Mouse (Mus musculus): ENCODE results near the gene Slc26a3. TPM values are rescaled to one million over a fixed set of nuclear protein-coding genes. Genes with fewer than 3 reads are reported as not detected.
A peak's percentile ranks its signal among the peaks of the same experiment; 100 is the strongest.
"Not testable (repeated sequence)": the region's sequence is repeated elsewhere in the genome, so short reads cannot be mapped to it uniquely, and the experiment has no call there.

Gene Slc26a3
- polyA plus RNA-seq, 1 experiment from 2014 or later, result not detected

DNA sequence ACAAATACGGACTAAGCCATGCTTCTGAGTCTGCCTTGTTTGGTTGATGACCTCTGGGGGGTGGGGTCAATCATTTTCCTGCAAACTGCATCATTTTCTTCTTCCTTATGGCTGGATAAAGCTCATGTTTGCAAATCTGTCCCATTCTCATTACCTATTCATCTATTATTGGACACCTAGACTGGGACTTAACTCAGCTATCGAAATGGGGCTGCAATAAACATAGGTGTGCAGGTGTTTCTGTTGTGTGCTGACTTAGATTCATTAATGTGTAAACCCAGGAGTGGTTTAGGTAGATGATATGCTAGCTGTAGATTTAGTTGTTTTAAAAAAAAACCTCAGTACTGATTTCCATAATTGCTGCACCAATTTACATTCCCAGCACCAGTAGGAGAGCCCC, 48.9 kb downstream of the Slc26a3 start:
- Histone ChIP-seq H3K36me3 (replicated peaks; ENCODE audit: control insufficient read depth, insufficient read depth, low read depth, low read length) (no peaks in the 10 kb centered on the region), H3K4me2 (ENCODE audit: low read depth, low read length) (no peak overlapping the region), H3K27me3 (ENCODE audit: control insufficient read depth, insufficient read depth, low read length) (no peaks in the 10 kb centered on the region), H3K4me1 (ENCODE audit: control insufficient read depth, insufficient read depth, low read length) (no peaks in the 10 kb centered on the region), H3K9ac (replicated peaks; ENCODE audit: low read length) (no peak overlapping the region), H3K27ac (replicated peaks; ENCODE audit: low read depth, low read length) (no peak overlapping the region), H3K4me3 (ENCODE audit: low read depth, low read length) (no peak overlapping the region), H3K9me3 (replicated peaks; ENCODE audit: control insufficient read depth, low read length) (no peaks in the 10 kb centered on the region)
- ATAC-seq (replicated peaks; ENCODE audit: insufficient number of reproducible peaks, low FRiP score, low TSS enrichment, low read depth), result no peak
- 66% methylated on average over 2 of the region's 2 CpGs for WGBS
- no peak for DNase-seq (ENCODE audit: low spot score)

DNA sequence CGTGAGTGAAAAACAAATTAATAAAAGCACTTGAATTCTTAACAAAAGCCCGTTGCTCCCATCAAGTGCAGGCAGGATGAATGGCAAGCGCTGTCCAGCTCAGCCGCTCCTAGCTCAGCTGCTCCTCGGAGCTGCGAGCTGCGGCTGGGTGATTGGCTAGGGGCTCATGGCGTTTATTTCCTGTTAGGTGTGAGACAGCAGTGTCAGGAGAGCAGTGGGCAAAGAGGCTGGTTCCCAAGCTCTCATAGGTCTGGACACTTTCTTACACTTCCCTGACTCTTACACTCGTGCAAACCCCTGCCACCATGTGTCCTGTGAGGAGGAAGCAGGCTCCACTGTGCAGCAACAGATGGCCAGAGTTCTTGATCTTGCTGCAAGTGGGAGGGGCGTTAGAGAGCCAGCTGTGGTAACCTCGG, 53.5 kb downstream of the Slc26a3 start:
- Histone ChIP-seq H3K36me3 (replicated peaks; ENCODE audit: control insufficient read depth, insufficient read depth, low read depth, low read length) (no peaks in the 10 kb centered on the region), H3K27ac (replicated peaks; ENCODE audit: low read depth, low read length) (no peak overlapping the region), H3K27me3 (ENCODE audit: control insufficient read depth, insufficient read depth, low read length) (no peaks in the 10 kb centered on the region), H3K4me3 (ENCODE audit: low read depth, low read length) (no peak overlapping the region), H3K9me3 (replicated peaks; ENCODE audit: control insufficient read depth, low read length) (no peaks in the 10 kb centered on the region), H3K9ac (replicated peaks; ENCODE audit: low read length) (no peak overlapping the region), H3K4me1 (ENCODE audit: control insufficient read depth, insufficient read depth, low read length) (no peaks in the 10 kb centered on the region; the same call in 1 of the 2 replicates), H3K4me2 (ENCODE audit: low read depth, low read length) (peak overlapping the region; percentile 29; the same call in 1 of the 2 replicates)
- WGBS, result 3% methylated on average over 11 of the region's 11 CpGs
- ATAC-seq (replicated peaks; ENCODE audit: insufficient number of reproducible peaks, low FRiP score, low TSS enrichment, low read depth) (peak; percentile 70; the same call in 1 of the 2 replicates), DNase-seq (ENCODE audit: low spot score) (peak; percentile 83)

DNA sequence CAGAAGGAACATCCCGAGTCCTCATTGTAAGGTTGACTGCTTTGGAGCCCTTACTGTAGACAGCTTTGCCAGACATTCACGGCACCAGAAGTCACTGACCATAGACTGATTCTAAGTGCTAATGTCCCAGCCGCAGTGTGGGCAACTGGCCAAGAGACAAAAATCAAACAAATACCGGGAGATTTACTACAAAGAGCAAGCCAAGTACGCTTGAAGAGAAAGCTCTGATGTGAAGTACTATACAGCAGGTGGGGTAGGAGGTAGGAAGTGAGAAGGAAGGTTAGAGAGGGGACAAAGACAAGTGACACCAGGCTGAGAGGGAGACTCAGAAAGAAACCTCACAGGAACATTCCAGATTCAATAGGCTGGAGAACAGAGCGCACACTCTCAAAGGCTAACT, 54.2 kb downstream of the Slc26a3 start:
- no peaks in the 10 kb centered on the region for H3K27me3 ChIP-seq (ENCODE audit: control insufficient read depth, insufficient read depth, low read length)
- no peaks in the 10 kb centered on the region for H3K9me3 ChIP-seq (replicated peaks; ENCODE audit: control insufficient read depth, low read length)
- no peak overlapping the region for H3K4me3 ChIP-seq (ENCODE audit: low read depth, low read length)
- no peaks in the 10 kb centered on the region; the same call in 1 of the 2 replicates for H3K4me1 ChIP-seq (ENCODE audit: control insufficient read depth, insufficient read depth, low read length)
- WGBS, result 86% methylated on average over 6 of the region's 6 CpGs
- no peak overlapping the region for H3K27ac ChIP-seq (replicated peaks; ENCODE audit: low read depth, low read length)
- no peak for DNase-seq (ENCODE audit: low spot score)
- no peak for ATAC-seq (replicated peaks; ENCODE audit: insufficient number of reproducible peaks, low FRiP score, low TSS enrichment, low read depth)
- H3K4me2 ChIP-seq (ENCODE audit: low read depth, low read length), result no peak overlapping the region
- H3K9ac ChIP-seq (replicated peaks; ENCODE audit: low read length), result no peak overlapping the region
- H3K36me3 ChIP-seq (replicated peaks; ENCODE audit: control insufficient read depth, insufficient read depth, low read depth, low read length), result no peaks in the 10 kb centered on the region

DNA sequence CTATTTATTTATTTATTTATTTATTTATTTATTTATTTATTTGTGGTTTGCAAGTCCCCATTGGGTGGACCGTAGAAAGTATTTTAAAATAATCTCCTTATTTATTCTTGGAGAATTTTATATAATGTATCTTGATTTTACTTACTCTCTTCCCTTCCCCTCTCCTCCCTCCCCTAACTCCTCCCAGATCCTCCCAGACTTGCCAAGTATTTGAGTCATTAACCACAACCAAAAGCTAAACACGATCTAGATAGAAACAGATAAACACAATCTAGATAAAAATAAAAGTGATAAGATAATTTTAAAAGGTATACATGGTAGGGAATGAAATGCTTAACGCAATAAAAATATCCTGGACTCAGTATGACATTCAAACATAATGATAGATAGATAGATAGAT, 58.7 kb downstream of the Slc26a3 start:
- Histone ChIP-seq H3K4me2 (ENCODE audit: low read depth, low read length) (no peak overlapping the region), H3K27ac (replicated peaks; ENCODE audit: low read depth, low read length) (no peak overlapping the region), H3K27me3 (ENCODE audit: control insufficient read depth, insufficient read depth, low read length) (no peaks in the 10 kb centered on the region), H3K9ac (replicated peaks; ENCODE audit: low read length) (no peak overlapping the region), H3K4me1 (ENCODE audit: control insufficient read depth, insufficient read depth, low read length) (no peaks in the 10 kb centered on the region; the same call in 1 of the 2 replicates), H3K4me3 (ENCODE audit: low read depth, low read length) (no peak overlapping the region), H3K36me3 (replicated peaks; ENCODE audit: control insufficient read depth, insufficient read depth, low read depth, low read length) (no peaks in the 10 kb centered on the region), H3K9me3 (replicated peaks; ENCODE audit: control insufficient read depth, low read length) (no peaks in the 10 kb centered on the region)
- DNase-seq (ENCODE audit: low spot score) (no peak), ATAC-seq (replicated peaks; ENCODE audit: insufficient number of reproducible peaks, low FRiP score, low TSS enrichment, low read depth) (no peak)
- 93% methylated on average over 3 of the region's 3 CpGs for WGBS

DNA sequence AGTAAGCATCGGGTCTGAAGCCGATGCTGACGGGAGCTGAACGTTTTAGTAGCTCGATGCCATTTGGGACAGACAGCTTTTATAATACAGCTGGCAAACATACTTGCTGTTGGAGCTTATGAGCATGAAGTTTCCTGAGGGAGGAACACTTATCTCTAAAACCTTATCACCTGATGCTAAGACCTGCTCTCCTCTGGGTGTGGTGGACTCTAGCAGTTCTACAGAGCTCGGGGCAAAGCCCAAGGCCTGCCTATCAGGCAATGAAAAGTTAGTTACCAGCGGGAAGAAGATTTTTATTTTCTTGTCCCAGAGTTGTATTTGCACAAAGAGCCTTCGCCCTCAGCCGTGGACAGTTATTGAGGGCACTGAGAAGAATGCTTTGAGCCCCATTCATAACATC, 65.6 kb downstream of the Slc26a3 start:
- no peak overlapping the region for H3K27ac ChIP-seq (replicated peaks; ENCODE audit: low read depth, low read length)
- H3K27me3 ChIP-seq (ENCODE audit: control insufficient read depth, insufficient read depth, low read length), result no peaks in the 10 kb centered on the region
- H3K4me1 ChIP-seq (ENCODE audit: control insufficient read depth, insufficient read depth, low read length), result no peaks in the 10 kb centered on the region
- ATAC-seq (replicated peaks; ENCODE audit: insufficient number of reproducible peaks, low FRiP score, low TSS enrichment, low read depth), result no peak
- 83% methylated on average over 9 of the region's 9 CpGs for WGBS
- no peak for DNase-seq (ENCODE audit: low spot score)
- H3K9me3 ChIP-seq (replicated peaks; ENCODE audit: control insufficient read depth, low read length), result no peaks in the 10 kb centered on the region
- no peak overlapping the region for H3K4me2 ChIP-seq (ENCODE audit: low read depth, low read length)
- no peak overlapping the region for H3K4me3 ChIP-seq (ENCODE audit: low read depth, low read length)
- no peaks in the 10 kb centered on the region for H3K36me3 ChIP-seq (replicated peaks; ENCODE audit: control insufficient read depth, insufficient read depth, low read depth, low read length)
- H3K9ac ChIP-seq (replicated peaks; ENCODE audit: low read length), result no peak overlapping the region

DNA sequence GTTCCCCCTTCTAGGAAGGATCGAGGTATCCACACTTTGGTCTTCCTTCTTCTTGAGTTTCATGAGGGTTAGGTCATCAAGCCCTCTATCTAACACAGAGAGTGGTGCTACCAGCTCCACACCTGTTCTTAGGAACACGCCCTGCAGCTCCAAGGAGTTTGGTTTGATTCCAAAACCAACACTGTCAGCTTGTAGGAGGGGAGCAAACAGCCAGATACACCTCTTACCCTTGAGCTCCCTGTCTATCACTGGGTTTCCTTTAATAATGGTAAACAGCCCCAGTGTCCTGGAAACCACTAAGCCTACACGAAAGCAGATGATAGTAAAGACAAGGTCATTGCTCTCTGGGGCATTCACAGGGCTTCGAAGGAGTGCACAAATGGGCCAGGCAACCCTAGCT, 67.8 kb downstream of the Slc26a3 start:
- Histone ChIP-seq H3K36me3 (replicated peaks; ENCODE audit: control insufficient read depth, insufficient read depth, low read depth, low read length) (no peaks in the 10 kb centered on the region), H3K27ac (replicated peaks; ENCODE audit: low read depth, low read length) (no peak overlapping the region), H3K27me3 (ENCODE audit: control insufficient read depth, insufficient read depth, low read length) (no peaks in the 10 kb centered on the region), H3K9ac (replicated peaks; ENCODE audit: low read length) (no peak overlapping the region), H3K4me3 (ENCODE audit: low read depth, low read length) (no peak overlapping the region), H3K4me1 (ENCODE audit: control insufficient read depth, insufficient read depth, low read length) (no peaks in the 10 kb centered on the region), H3K4me2 (ENCODE audit: low read depth, low read length) (no peak overlapping the region), H3K9me3 (replicated peaks; ENCODE audit: control insufficient read depth, low read length) (no peaks in the 10 kb centered on the region)
- ATAC-seq (replicated peaks; ENCODE audit: insufficient number of reproducible peaks, low FRiP score, low TSS enrichment, low read depth), result no peak
- DNase-seq (ENCODE audit: low spot score), result no peak
- 75% methylated on average over 4 of the region's 4 CpGs for WGBS

GRCm38 (mm10) chr12:31460270-31460669, 69.6 kb downstream of the Slc26a3 start:
- not testable (repeated sequence) for H3K9me3 ChIP-seq (replicated peaks; ENCODE audit: control insufficient read depth, low read length); H3K9ac ChIP-seq (replicated peaks; ENCODE audit: low read length); H3K27me3 ChIP-seq (ENCODE audit: control insufficient read depth, insufficient read depth, low read length); H3K4me1 ChIP-seq (ENCODE audit: control insufficient read depth, insufficient read depth, low read length); ATAC-seq (replicated peaks; ENCODE audit: insufficient number of reproducible peaks, low FRiP score, low TSS enrichment, low read depth); DNase-seq (ENCODE audit: low spot score); H3K36me3 ChIP-seq (replicated peaks; ENCODE audit: control insufficient read depth, insufficient read depth, low read depth, low read length); H3K27ac ChIP-seq (replicated peaks; ENCODE audit: low read depth, low read length); H3K4me3 ChIP-seq (ENCODE audit: low read depth, low read length); H3K4me2 ChIP-seq (ENCODE audit: low read depth, low read length)
- 44% methylated on average over 3 of the region's 3 CpGs for WGBS

- 93% methylated on average over 9 of the region's 9 CpGs for WGBS
- no peak overlapping the region for H3K9ac ChIP-seq (replicated peaks; ENCODE audit: low read length)
- DNase-seq (ENCODE audit: low spot score) (no peak), ATAC-seq (replicated peaks; ENCODE audit: insufficient number of reproducible peaks, low FRiP score, low TSS enrichment, low read depth) (no peak)
- H3K4me1 ChIP-seq (ENCODE audit: control insufficient read depth, insufficient read depth, low read length), result no peaks in the 10 kb centered on the region
- H3K27me3 ChIP-seq (ENCODE audit: control insufficient read depth, insufficient read depth, low read length), result no peaks in the 10 kb centered on the region
- no peaks in the 10 kb centered on the region for H3K36me3 ChIP-seq (replicated peaks; ENCODE audit: control insufficient read depth, insufficient read depth, low read depth, low read length)
- no peaks in the 10 kb centered on the region for H3K9me3 ChIP-seq (replicated peaks; ENCODE audit: control insufficient read depth, low read length)
- no peak overlapping the region for H3K4me3 ChIP-seq (ENCODE audit: low read depth, low read length)
- H3K4me2 ChIP-seq (ENCODE audit: low read depth, low read length), result no peak overlapping the region
- no peak overlapping the region for H3K27ac ChIP-seq (replicated peaks; ENCODE audit: low read depth, low read length)
Observed at GRCm38 (mm10) chr12:31461371-31461770, 70.7 kb downstream of the Slc26a3 start.

Measured in embryonic facial prominence, embryonic 11.5 days (tissue).